Mouse (Mus musculus) liver, embryonic 14.5 days (tissue): ENCODE results near the gene Olfr788.

Source experiments
- CTCF ChIP-seq: IDR thresholded peaks from 2 replicates; pipeline ENCODE4 v1.5.1; 2016; ENCODE audit warnings: antibody characterized with exemption, low read depth, control low read depth
- EP300 ChIP-seq: IDR thresholded peaks from 2 replicates; pipeline ENCODE4 v1.6.1; 2016; ENCODE audit warnings: antibody characterized with exemption, low read depth

- no peak for TF ChIP-seq CTCF
- no peak for TF ChIP-seq EP300
These were observed 2.9 kb downstream of the Olfr788 start for GRCm38 (mm10) chr10:129473723-129474122.
